Mouse (Mus musculus): ENCODE data around the gene Ros1.

GRCm38 (mm10) chr10:52217564-52217934 lies 22.5 kb upstream of the Ros1 start:
- TF ChIP-seq EP300 (IDR thresholded peaks at IDR 0.05) (no peak), CTCF (IDR thresholded peaks at IDR 0.05) (peak; percentile 21)
